Mouse (Mus musculus): ENCODE results near the gene Glod4. TPM values are rescaled to one million over a fixed set of nuclear protein-coding genes. Genes with fewer than 3 reads are reported as not detected.

Glod4 gene
- polyA plus RNA-seq, 2 experiments, result 17.9 to 60.7 TPM

DNA sequence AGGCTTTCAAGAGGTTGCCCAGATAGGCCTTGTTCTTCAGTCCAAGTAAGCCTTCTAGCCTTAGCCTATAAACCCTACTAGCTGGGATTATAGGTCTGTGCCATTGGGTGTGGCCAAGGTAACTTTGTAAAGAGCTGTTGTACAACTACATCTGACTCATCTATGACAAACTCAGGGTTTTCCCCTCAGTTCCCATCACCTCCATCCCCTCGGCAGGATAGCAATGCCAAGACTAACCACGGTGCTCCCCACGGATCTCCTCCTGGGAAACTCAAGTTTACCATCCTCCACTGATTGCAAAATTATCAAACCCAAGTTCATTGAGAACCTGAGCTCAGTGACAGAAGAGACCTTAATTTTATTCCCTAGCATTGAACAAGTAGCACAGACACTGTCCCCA lies 7.4 kb downstream of the Glod4 start:
- Histone ChIP-seq H3K4me2 (ENCODE audit: low read depth) (no peak overlapping the region), H3K9me3 (ENCODE audit: control insufficient read depth, low read length) (no peaks in the 10 kb centered on the region), H3K36me3 (replicated peaks; ENCODE audit: control insufficient read depth, insufficient read depth, low read depth) (peaks cover 6% of the 10 kb centered on the region; the same call in 1 of the 2 replicates), H3K4me3 (ENCODE audit: insufficient read depth in 1 of 2, low read depth in 2 of 2, low read length in 2 of 2) (no peak overlapping the region), H3K27ac (no peak overlapping the region), H3K4me1 (replicated peaks; ENCODE audit: control insufficient read depth in 2 of 2, insufficient read depth in 2 of 2, low read length in 1 of 2) (no peaks in the 10 kb centered on the region), H3K27me3 (ENCODE audit: control insufficient read depth, insufficient read depth, low read length) (no peaks in the 10 kb centered on the region), H3K9ac (replicated peaks) (no peak overlapping the region)
- TF ChIP-seq CTCF (IDR thresholded peaks at IDR 0.05; ENCODE audit: low read depth), result no peak
- no peak for TF ChIP-seq EP300 (IDR thresholded peaks at IDR 0.05; ENCODE audit: low read depth)
- WGBS (ENCODE audit: insufficient replicate concordance), result 67% methylated on average over 3 of the region's 3 CpGs
- ATAC-seq (ENCODE audit: insufficient read depth) (no peak), DNase-seq (ENCODE audit: low read depth in 3 of 3, low spot score in 3 of 3) (no peak)

DNA sequence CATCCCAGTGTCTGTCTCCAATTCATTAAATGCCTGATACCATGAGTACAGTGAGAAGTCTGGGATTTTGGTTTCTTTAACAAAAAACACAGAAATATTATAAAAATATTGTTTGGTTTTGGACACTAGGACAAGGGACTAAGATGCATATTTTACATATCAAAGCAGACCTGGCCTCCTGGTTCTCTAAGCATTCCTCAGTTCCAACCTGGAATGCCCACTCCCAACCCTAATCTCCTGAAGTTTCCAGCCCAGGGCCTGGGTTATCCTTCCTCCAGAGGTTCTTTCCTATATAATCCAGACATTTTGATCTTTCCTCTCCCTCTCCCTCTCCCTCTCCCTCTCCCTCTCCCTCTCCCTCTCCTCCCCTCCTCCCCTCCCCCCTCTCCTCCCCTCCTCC lies 18.5 kb downstream of the Glod4 start:
- Histone ChIP-seq H3K9me3 (ENCODE audit: control insufficient read depth, low read length) (no peaks in the 10 kb centered on the region), H3K36me3 (replicated peaks; ENCODE audit: control insufficient read depth, insufficient read depth, low read depth) (peaks cover 15% of the 10 kb centered on the region), H3K9ac (replicated peaks) (no peak overlapping the region), H3K4me1 (replicated peaks; ENCODE audit: control insufficient read depth in 2 of 2, insufficient read depth in 2 of 2, low read length in 1 of 2) (no peaks in the 10 kb centered on the region), H3K27me3 (ENCODE audit: control insufficient read depth, insufficient read depth, low read length) (no peaks in the 10 kb centered on the region), H3K27ac (no peak overlapping the region), H3K4me2 (ENCODE audit: low read depth) (no peak overlapping the region), H3K4me3 (ENCODE audit: insufficient read depth in 1 of 2, low read depth in 2 of 2, low read length in 2 of 2) (no peak overlapping the region)
- TF ChIP-seq CTCF (IDR thresholded peaks at IDR 0.05; ENCODE audit: low read depth), result no peak
- no peak for TF ChIP-seq EP300 (IDR thresholded peaks at IDR 0.05; ENCODE audit: low read depth)
- DNase-seq (ENCODE audit: low read depth in 3 of 3, low spot score in 3 of 3) (no peak), ATAC-seq (ENCODE audit: insufficient read depth) (no peak)

DNA sequence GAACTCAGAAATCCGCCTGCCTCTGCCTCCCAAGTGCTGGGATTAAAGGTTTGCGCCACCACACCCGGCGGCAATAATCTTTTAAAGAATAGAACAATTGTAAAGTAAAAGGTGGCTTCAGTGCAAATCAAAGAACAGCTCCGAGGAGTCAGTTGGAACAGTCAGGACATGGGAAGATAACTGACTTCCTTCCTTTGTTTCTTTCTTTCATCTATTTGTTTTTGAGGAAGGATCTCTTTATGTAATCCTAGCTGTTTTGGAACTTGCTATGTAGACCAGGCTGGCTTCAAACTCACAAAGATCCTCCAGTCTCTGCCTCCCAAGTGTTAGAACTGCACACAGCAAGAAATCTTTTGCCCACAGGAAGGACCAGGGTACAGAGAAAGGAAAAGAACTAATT lies 18.9 kb downstream of the Glod4 start:
- Histone ChIP-seq H3K36me3 (replicated peaks; ENCODE audit: control insufficient read depth, insufficient read depth, low read depth) (peaks cover 15% of the 10 kb centered on the region), H3K4me2 (ENCODE audit: low read depth) (no peak overlapping the region), H3K27ac (no peak overlapping the region), H3K27me3 (ENCODE audit: control insufficient read depth, insufficient read depth, low read length) (no peaks in the 10 kb centered on the region), H3K9ac (replicated peaks) (no peak overlapping the region), H3K4me1 (replicated peaks; ENCODE audit: control insufficient read depth in 2 of 2, insufficient read depth in 2 of 2, low read length in 1 of 2) (no peaks in the 10 kb centered on the region), H3K9me3 (ENCODE audit: control insufficient read depth, low read length) (no peaks in the 10 kb centered on the region), H3K4me3 (ENCODE audit: insufficient read depth in 1 of 2, low read depth in 2 of 2, low read length in 2 of 2) (no peak overlapping the region)
- TF ChIP-seq EP300 (IDR thresholded peaks at IDR 0.05; ENCODE audit: low read depth), result no peak
- TF ChIP-seq CTCF (IDR thresholded peaks at IDR 0.05; ENCODE audit: low read depth), result no peak
- ATAC-seq (ENCODE audit: insufficient read depth) (no peak), DNase-seq (ENCODE audit: low read depth in 3 of 3, low spot score in 3 of 3) (no peak)
- 78% methylated on average over 5 of the region's 5 CpGs for WGBS (ENCODE audit: insufficient replicate concordance)

DNA sequence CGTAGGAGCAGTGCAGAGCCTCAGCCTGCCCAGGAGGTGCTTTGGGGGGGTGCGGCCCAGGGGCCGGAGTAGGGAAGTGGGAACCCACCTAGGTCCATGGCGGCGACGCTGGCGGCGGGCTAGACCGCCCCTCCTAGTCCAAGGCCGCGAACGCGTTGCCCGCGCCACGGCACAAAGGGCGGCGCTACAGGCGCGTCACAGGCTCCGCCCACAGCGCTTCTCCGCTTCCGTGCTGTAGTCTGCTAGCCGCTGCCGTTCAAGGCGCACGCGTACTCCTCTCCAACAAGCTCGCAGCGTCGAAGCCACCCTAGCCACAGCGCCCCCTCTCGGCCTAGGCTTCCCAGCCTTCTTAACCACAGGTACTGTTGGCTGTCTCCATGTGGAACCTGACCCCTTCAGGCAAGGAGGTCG lies 26.1 kb downstream of the Glod4 start, which contains the start of the genes Dbil5 and Gemin4:
TSS of gene Dbil5 (plus strand) at position 219 of the 411 bp plus-strand sequence.
TSS of gene Gemin4 (minus strand) at position 275 of the 411 bp plus-strand sequence.
- Histone ChIP-seq H3K9me3 (ENCODE audit: control insufficient read depth, low read length) (no peaks in the 10 kb centered on the region), H3K9ac (replicated peaks) (peak within 1 kb of the TSS; percentile 81), H3K36me3 (replicated peaks; ENCODE audit: control insufficient read depth, insufficient read depth, low read depth) (peaks cover 9% of the 10 kb centered on the region), H3K4me1 (replicated peaks; ENCODE audit: control insufficient read depth in 2 of 2, insufficient read depth in 2 of 2, low read length in 1 of 2) (peaks cover 5 to 15% of the 10 kb centered on the region in 2 experiments; a peak in 3 of 4 replicates), H3K4me2 (ENCODE audit: low read depth) (peak within 1 kb of the TSS; percentile 83), H3K4me3 (ENCODE audit: insufficient read depth in 1 of 2, low read depth in 2 of 2, low read length in 2 of 2) (peak within 1 kb of the TSS; percentile 76 to 83), H3K27me3 (ENCODE audit: control insufficient read depth, insufficient read depth, low read length) (no peaks in the 10 kb centered on the region), H3K27ac (peak within 1 kb of the TSS; percentile 23)
- under 1% methylated on average over 35 of the region's 35 CpGs for WGBS (ENCODE audit: insufficient replicate concordance)
- TF ChIP-seq CTCF (IDR thresholded peaks at IDR 0.05; ENCODE audit: low read depth), result peak; percentile 99
- TF ChIP-seq EP300 (IDR thresholded peaks at IDR 0.05; ENCODE audit: low read depth), result no peak
- ATAC-seq (ENCODE audit: insufficient read depth) (peak; percentile 97), DNase-seq (ENCODE audit: low read depth in 3 of 3, low spot score in 3 of 3) (peak; percentile 91 to 94 (median 93))

DNA sequence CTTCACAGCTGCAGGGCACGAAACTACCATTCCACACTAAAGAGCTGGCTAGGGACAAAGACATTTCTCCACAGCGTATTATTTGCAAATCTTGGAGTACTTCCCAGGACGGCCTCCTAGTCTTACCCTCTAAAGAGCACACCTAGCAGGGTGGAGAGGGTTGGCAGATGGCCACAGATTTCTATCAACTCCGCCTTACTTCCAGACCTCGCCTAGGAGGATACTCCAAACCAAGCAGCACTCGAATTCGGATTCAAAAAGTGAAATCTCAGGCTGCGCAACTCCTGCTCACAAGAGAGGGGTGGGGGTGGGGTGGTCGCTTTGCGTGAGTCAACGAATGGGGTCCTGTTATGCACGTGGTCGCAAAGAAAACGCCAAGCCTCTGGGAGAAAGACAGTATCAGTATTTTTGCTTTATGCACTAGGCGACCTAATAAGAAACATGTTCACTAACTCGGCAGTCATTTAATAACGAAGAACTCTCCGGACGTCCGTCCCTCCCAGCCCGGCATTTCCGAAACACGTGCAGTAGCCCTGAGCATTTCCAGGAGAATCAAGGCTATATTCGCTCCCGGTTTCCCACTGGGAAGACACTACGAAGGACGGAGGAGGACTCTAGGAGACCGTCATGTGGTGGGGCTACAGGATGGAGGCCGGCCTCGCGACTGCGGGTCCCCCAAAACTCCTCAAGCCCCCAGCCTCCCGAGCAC lies 26.7 kb downstream of the Glod4 start:
- peak overlapping the region; percentile 83 for H3K4me2 ChIP-seq (ENCODE audit: low read depth)
- DNase-seq (ENCODE audit: low read depth in 3 of 3, low spot score in 3 of 3), result peak; percentile 17 to 36 (median 18)
- TF ChIP-seq CTCF (IDR thresholded peaks at IDR 0.05; ENCODE audit: low read depth), result no peak
- TF ChIP-seq EP300 (IDR thresholded peaks at IDR 0.05; ENCODE audit: low read depth), result no peak
- H3K27ac ChIP-seq, result peak overlapping the region; percentile 23
- H3K36me3 ChIP-seq (replicated peaks; ENCODE audit: control insufficient read depth, insufficient read depth, low read depth), result peaks cover 11% of the 10 kb centered on the region
- peak overlapping the region; percentile 76 to 83 for H3K4me3 ChIP-seq (ENCODE audit: insufficient read depth in 1 of 2, low read depth in 2 of 2, low read length in 2 of 2)
- H3K27me3 ChIP-seq (ENCODE audit: control insufficient read depth, insufficient read depth, low read length), result no peaks in the 10 kb centered on the region
- H3K9ac ChIP-seq (replicated peaks), result peak overlapping the region; percentile 81
- WGBS (ENCODE audit: insufficient replicate concordance), result 2% methylated on average over 33 of the region's 33 CpGs
- no peaks in the 10 kb centered on the region for H3K9me3 ChIP-seq (ENCODE audit: control insufficient read depth, low read length)
- peaks cover 5 to 15% of the 10 kb centered on the region in 2 experiments; a peak in 3 of 4 replicates for H3K4me1 ChIP-seq (replicated peaks; ENCODE audit: control insufficient read depth in 2 of 2, insufficient read depth in 2 of 2, low read length in 1 of 2)
- peak; percentile 7; the same call in 1 of the 2 replicates for ATAC-seq (ENCODE audit: insufficient read depth)

All from liver, embryonic 14.5 days (tissue).